Mouse (Mus musculus) right cerebral cortex, adult 18-20 months (tissue): Measurements from ENCODE around the gene Ccdc9.
A peak's percentile ranks its signal among the peaks of the same experiment; 100 is the strongest.
"Not testable (repeated sequence)": the region's sequence is repeated elsewhere in the genome, so short reads cannot be mapped to it uniquely, and the experiment has no call there.

Source experiments
- DNase-seq: peaks from one replicate; pipeline ENCODE4 v3.0.0; 2022; ENCODE audit warnings: mixed read lengths

Gene Ccdc9

DNA sequence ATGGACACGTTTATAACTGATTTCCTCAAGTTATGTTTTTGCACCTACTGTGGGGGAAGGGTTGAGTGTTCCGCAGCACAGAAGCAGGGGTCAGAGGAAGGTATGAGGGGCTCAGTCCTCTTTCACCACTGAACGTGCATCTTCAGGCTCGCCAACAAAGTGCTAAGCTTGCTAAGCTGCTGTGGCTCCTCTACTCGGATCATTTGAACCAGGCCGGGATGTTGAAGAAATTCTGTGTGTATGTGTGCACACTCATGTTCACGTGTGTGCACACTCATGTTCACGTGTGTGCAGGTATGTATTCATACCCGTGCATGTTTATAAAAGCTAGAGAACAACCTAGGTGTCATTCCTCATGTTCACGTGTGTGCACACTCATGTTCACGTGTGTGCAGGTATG, 20.7 kb downstream of the Ccdc9 start:
- DNase-seq: no peak

DNA sequence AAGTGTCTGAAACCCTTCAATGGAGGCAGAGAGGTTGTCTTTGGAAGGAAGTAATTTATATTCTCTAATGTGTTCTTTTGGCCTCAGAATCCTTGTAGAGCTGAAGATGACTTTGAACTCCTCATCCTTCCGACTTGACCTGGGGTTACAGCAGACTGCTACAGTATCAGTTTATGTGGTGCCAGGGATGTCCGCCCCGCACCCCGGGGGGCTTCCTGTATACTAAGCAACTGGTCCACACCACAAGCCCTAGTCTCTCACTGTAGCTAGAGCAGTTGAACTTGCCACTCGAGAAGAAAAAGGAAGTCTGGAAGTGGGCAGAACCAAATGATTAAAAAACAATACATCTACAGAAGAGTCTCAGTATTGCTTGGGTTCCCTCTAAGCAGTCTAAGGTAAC, 22.8 kb downstream of the Ccdc9 start:
- DNase-seq: no peak

- DNase-seq: peak; percentile 71
These were observed 23.4 kb downstream of the Ccdc9 start for GRCm38 (mm10) chr7:16263015-16263787.

DNA sequence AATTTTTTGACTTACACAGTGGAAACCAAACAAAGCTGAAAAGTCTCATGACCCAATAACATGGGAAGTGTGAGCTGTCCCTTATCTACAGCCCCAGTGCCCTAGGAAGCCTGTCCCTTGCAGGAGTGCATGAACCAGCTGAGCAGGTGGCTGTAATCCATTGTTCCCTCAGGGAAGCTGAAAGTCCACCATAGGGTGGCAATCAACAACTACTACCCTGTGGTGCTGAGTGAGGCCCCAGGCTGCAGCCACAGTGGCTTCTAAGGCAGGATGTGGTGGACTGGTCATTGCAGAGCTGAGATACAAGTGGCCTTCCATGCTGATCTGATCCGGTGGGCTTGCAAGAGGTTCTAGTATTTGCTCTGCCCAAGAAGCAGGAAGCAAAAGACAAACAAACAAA, 25.5 kb downstream of the Ccdc9 start:
- no peak for DNase-seq

- no peak for DNase-seq
These were observed 27.4 kb downstream of the Ccdc9 start, which contains the start of gene C5ar1 for GRCm38 (mm10) chr7:16259110-16259590. TSS of gene C5ar1 (minus strand) at chr7:16259540.

DNA sequence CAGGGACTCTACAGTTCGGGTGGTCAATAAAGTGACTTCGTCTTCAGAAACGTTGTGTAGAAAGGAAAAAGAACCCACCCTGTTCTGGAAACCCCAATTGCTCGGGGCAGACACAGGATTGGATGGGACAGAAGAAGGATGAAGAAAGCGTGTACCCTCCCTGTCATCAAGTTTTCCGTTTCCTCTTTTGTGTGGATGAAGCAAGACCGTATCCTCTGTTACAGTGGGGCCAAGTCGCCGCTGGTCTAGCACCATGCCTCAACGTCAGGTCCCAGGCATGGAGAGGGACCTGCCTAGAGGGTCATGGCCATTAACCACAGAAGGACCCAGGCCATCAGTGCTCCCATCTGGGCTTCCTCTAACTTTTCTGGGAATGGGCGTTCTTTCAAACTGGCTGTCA, 28.8 kb downstream of the Ccdc9 start:
- DNase-seq: no peak

DNA sequence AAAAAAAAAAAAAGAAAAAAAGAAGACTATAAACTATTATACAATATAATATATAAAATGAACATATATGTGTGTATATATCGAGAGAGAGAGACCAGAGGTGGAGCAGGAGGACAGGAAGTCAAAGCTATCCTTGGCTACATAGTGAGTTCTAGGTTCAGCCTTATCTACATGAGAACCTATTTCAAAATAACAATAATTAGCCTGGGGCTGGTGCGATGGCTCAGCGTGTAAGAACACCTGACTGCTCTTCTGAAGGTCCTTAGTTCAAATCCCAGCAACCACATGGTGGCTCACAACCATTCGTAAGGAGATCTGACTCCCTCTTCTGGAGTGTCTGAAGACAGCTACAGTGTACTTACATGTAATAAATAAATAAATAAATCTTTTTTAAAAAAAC, 30.6 kb downstream of the Ccdc9 start:
- not testable (repeated sequence) for DNase-seq

GRCm38 (mm10) chr7:16254195-16254594, 32.4 kb downstream of the Ccdc9 start:
- DNase-seq: no peak

GRCm38 (mm10) chr7:16250687-16251086, 35.9 kb downstream of the Ccdc9 start:
- no peak for DNase-seq

DNA sequence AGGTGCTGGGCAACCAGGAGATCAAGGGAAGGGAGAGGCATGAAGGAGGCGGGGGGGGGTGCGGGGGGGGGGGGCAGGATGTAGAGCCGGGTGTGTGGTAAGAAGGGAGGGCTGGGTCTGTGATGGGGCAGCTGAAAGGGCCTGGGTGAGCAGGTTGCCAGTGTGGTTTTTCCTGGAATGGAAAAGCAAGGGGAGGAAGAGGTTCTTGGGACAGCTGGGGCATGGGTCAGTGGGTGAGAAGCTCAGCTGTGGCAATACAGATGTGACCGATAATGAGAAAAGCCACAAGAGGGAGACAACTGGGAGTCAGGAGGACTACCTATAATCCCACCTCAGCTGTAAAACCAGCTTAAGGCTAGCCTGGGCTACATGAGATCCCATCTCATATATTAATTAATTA, 40.6 kb downstream of the Ccdc9 start:
- no peak for DNase-seq

GRCm38 (mm10) chr7:16244067-16244466, 42.5 kb downstream of the Ccdc9 start, which contains the start of gene C5ar2:
TSS of gene C5ar2 (minus strand) at chr7:16244154.
- no peak for DNase-seq

GRCm38 (mm10) chr7:16242198-16242597, 44.4 kb downstream of the Ccdc9 start:
- no peak for DNase-seq

- no peak for DNase-seq
These were observed 44.8 kb downstream of the Ccdc9 start for GRCm38 (mm10) chr7:16241787-16242186.

GRCm38 (mm10) chr7:16240978-16241303, 45.7 kb downstream of the Ccdc9 start:
- no peak for DNase-seq

DNA sequence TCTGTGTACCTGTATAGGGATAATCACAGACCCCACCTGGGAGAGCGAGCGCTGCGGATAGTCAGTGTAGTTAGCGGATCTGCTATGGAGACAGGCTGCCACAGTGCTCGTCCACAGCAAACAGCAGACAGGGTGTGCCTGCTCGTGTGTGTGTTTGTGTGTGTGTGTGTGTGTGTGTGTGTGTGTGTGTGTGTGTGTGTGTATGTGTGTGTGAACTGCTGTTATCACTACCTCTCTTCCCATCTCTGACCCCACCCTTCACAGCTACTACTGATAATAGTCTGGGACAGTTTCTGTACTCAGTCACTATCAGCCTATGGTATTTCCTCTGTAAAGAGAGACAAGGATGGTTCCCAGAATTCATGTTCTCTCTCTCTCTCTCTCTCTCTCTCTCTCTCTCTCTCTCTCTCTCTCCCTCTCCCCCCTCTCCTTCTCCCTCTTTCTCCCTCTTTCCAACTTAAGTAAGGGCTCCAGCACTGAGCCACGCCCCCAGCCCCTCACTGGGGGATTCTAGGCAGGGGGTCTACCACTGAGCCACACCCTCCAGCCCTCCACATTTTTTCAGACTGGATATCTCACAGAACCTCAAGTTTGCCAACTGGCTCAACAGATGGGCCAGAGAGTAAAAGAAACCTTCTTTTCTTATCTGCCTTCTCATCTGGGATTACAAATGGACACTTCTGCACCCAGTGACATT, 46.2 kb downstream of the Ccdc9 start:
- no peak for DNase-seq

GRCm38 (mm10) chr7:16239554-16239997, 47.0 kb downstream of the Ccdc9 start:
- no peak for DNase-seq

DNA sequence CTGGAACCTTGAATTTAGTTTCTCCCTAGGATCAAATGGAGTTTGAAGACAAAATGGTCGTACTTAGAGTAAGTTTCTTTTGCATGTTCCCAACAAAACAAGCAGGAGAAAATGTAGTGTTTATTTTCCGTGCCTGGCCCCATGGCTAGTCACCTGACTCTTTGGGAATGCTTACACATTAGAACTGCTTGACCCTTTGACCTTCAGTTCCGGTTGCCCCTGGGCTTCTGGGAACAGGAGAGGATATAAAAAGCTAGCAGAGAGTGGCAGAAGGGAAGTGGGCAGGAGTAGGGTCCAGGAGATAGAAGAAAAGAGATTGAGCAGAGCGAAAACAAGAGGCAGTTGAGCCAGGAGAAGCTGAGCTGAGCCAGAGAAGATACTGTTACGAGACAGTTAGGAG, 56.7 kb downstream of the Ccdc9 start:
- no peak for DNase-seq
